Mouse (Mus musculus) cerebellum, adult 2 months (tissue): ENCODE measurements at regions not wholly inside any gene's neighbourhood (a gene's known extent, or its start where the extent isn't known, plus 50 kb on each side); places are given as distances from the start of the nearest gene placed in this dataset.

Source experiments
- CTCF ChIP-seq: fragments of 200-500 bp; IDR thresholded peaks from 2 replicates; pipeline ENCODE4 v1.5.1; 2011; ENCODE audit warnings: low read depth, mild to moderate bottlenecking, control low read depth, low read length, moderate library complexity, borderline replicate concordance; ENCODE audit not compliant: insufficient read depth
- POLR2A ChIP-seq: fragments of 200-500 bp; IDR thresholded peaks from 2 replicates; pipeline ENCODE4 v1.6.1; 2011; ENCODE audit warnings: low read length, control low read depth, borderline replicate concordance; ENCODE audit not compliant: insufficient read depth

DNA sequence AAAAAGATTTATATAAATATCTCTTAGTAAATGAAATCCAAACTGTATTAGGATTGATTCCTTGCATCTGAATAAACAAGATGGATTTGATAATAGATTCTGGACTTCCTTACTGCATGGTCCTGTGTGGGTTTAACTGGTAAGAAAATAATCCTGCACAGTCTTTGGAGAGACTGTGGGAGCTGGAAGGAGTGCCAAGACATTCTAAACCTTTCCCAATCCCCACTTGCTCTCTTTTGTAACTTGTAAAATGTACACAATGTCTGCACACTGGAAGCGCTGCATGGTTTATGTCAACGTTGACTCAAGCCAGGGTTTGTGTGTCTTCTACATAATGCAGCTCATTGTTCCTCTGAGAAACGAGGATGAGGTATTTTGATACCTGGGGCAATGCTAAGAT lies 62.3 kb upstream of the Rarb start:
- TF ChIP-seq POLR2A (no peak), CTCF (no peak)
